In the genomic region with DNA sequence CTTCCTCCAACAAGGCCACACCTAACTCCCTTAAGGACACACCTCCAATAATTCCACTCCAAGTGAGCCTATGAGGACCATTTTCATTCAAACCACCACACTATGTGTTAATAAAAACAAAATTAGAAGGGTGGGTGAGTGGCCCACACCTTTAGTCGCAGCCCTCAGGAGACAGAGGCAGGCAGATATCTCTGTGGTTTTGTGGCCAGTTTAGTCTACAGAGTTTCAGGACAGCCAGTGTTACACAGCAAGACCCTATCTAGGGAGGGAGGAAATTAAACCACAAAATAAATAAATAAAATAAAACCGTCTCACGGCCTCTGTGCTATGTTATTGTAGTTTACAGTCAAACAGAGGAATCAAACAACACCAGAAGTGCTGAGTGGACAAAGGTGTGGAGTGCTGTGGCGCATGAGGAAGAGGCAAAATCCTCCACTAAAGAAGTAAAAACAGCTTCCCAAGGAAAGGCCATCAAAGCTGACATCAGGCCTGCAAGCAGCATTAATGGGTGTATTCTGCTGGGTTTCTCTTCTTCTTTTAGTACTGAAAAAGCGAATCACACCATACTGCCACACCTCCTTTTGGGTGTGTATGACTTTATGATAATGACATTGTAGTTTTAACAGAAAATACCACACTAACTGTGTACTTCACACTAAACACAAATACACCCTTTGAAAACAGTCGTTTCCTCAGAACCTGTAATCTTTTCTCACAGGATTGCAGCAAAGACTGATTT, we compare ENCODE assay signal across 20 mouse cellular contexts.
"Had no signal": no experiment of that assay in that cellular context is flagged by ENCODE, and none has a peak within 500 bp of the region (broad histone marks: within the 10 kb centered on the region; RNA-seq: fewer than 3 reads in every experiment).

No protein-coding gene starts in this region.

- H3K4me3 ChIP-seq: kidney, embryonic 15.5 days; limb, embryonic 10.5 days; limb, embryonic 13.5 days; midbrain, embryonic 12.5 days; midbrain, embryonic 15.5 days; myocyte; neural tube, embryonic 13.5 days had no signal

- DNase-seq: kidney, adult 11 months; kidney, adult 8-10 months; kidney, postnatal 10 days; kidney, postnatal 36 days; liver; liver, postnatal 0 days; retina, postnatal 1 day; thymus, adult 18-20 months; thymus, postnatal 4 days had no signal

- H3K27me3 ChIP-seq: kidney, embryonic 15.5 days; limb, embryonic 13.5 days; midbrain, embryonic 12.5 days; midbrain, embryonic 15.5 days; neural tube, embryonic 13.5 days had no signal

- H3K4me2 ChIP-seq: kidney, embryonic 15.5 days; limb, embryonic 13.5 days; lung, embryonic 14.5 days; midbrain, embryonic 12.5 days; midbrain, embryonic 15.5 days; neural tube, embryonic 13.5 days had no signal

- H3K27ac ChIP-seq: kidney, embryonic 15.5 days; limb, embryonic 10.5 days; limb, embryonic 13.5 days; liver, embryonic 14.5 days; macrophage; midbrain, embryonic 12.5 days; midbrain, embryonic 15.5 days; neural tube, embryonic 13.5 days had no signal

- H3K9ac ChIP-seq: kidney, embryonic 15.5 days; limb, embryonic 13.5 days; liver, embryonic 14.5 days; liver, postnatal 0 days; lung, embryonic 14.5 days; midbrain, embryonic 12.5 days; midbrain, embryonic 15.5 days; neural tube, embryonic 13.5 days had no signal

- H3K9me3 ChIP-seq: kidney, embryonic 15.5 days; limb, embryonic 10.5 days; midbrain, embryonic 12.5 days; midbrain, embryonic 15.5 days; neural tube, embryonic 13.5 days had no signal

- ATAC-seq: liver, postnatal 0 days; lung, postnatal 0 days; midbrain, embryonic 15.5 days had no signal

- H3K36me3 ChIP-seq: kidney, embryonic 15.5 days; limb, embryonic 10.5 days; limb, embryonic 13.5 days; midbrain, embryonic 12.5 days; midbrain, embryonic 15.5 days; neural tube, embryonic 13.5 days had no signal
